Mouse (Mus musculus): ENCODE results near the gene Gpr85.
"Not testable (repeated sequence)": the region's sequence is repeated elsewhere in the genome, so short reads cannot be mapped to it uniquely, and the experiment has no call there.

Gpr85 gene

GRCm38 (mm10) chr6:13839345-13840054, at the start of gene Gpr85:
Gene Gpr85 (minus strand): TSS chr6:13839942.
- no peak for DNase-seq (ENCODE audit: low spot score)

GRCm38 (mm10) chr6:13884877-13885592, 45.3 kb upstream of the Gpr85 start:
- no peak for DNase-seq (ENCODE audit: low spot score)

- DNase-seq (ENCODE audit: low spot score): no peak
Measured at GRCm38 (mm10) chr6:13882919-13883318, 43.2 kb upstream of the Gpr85 start.

- no peak for DNase-seq (ENCODE audit: low spot score)
Measured at GRCm38 (mm10) chr6:13873959-13874358, 34.2 kb upstream of the Gpr85 start.

GRCm38 (mm10) chr6:13872076-13872475, 32.3 kb upstream of the Gpr85 start:
- no peak for DNase-seq (ENCODE audit: low spot score)

GRCm38 (mm10) chr6:13871625-13871958, 31.9 kb upstream of the Gpr85 start:
- DNase-seq (ENCODE audit: low spot score): peak; percentile 14

- DNase-seq (ENCODE audit: low spot score): peak; percentile 88
Measured at GRCm38 (mm10) chr6:13870919-13871624, 31.3 kb upstream of the Gpr85 start, which contains the start of gene 2610001J05Rik. Gene 2610001J05Rik (minus strand): TSS chr6:13871518.

- no peak for DNase-seq (ENCODE audit: low spot score)
Measured at GRCm38 (mm10) chr6:13870289-13870741, 30.6 kb upstream of the Gpr85 start.

- no peak for DNase-seq (ENCODE audit: low spot score)
Measured at GRCm38 (mm10) chr6:13860596-13860995, 20.9 kb upstream of the Gpr85 start.

- DNase-seq (ENCODE audit: low spot score): no peak
Measured at GRCm38 (mm10) chr6:13859877-13860585, 20.3 kb upstream of the Gpr85 start.

- no peak for DNase-seq (ENCODE audit: low spot score)
Measured at GRCm38 (mm10) chr6:13854230-13854629, 14.5 kb upstream of the Gpr85 start.

GRCm38 (mm10) chr6:13853244-13853643, 13.5 kb upstream of the Gpr85 start:
- DNase-seq (ENCODE audit: low spot score): no peak

- DNase-seq (ENCODE audit: low spot score): not testable (repeated sequence)
Measured at GRCm38 (mm10) chr6:13846031-13846430, 6.3 kb upstream of the Gpr85 start.

- DNase-seq (ENCODE audit: low spot score): peak; percentile 62
Measured at GRCm38 (mm10) chr6:13838677-13839344, 931 bp downstream of the Gpr85 start.

- no peak for DNase-seq (ENCODE audit: low spot score)
Measured at GRCm38 (mm10) chr6:13837916-13838676, 1.6 kb downstream of the Gpr85 start.

GRCm38 (mm10) chr6:13836967-13837570, 2.7 kb downstream of the Gpr85 start:
- DNase-seq (ENCODE audit: low spot score): no peak

GRCm38 (mm10) chr6:13835720-13836665, 3.7 kb downstream of the Gpr85 start:
- DNase-seq (ENCODE audit: low spot score): no peak

- DNase-seq (ENCODE audit: low spot score): no peak
Measured at GRCm38 (mm10) chr6:13832770-13833169, 7.0 kb downstream of the Gpr85 start.

GRCm38 (mm10) chr6:13828877-13829276, 10.9 kb downstream of the Gpr85 start:
- no peak for DNase-seq (ENCODE audit: low spot score)
